Mouse (Mus musculus): Measurements from ENCODE around the gene C8g. TPM values are rescaled to one million over a fixed set of nuclear protein-coding genes. Genes with fewer than 3 reads are reported as not detected.

The C8g gene
- 5.6 and 6.8 TPM in 2 replicates for polyA plus RNA-seq (2014; fragmentation: Nextera tagmentation; extraction: Ambion mirVana)

DNA sequence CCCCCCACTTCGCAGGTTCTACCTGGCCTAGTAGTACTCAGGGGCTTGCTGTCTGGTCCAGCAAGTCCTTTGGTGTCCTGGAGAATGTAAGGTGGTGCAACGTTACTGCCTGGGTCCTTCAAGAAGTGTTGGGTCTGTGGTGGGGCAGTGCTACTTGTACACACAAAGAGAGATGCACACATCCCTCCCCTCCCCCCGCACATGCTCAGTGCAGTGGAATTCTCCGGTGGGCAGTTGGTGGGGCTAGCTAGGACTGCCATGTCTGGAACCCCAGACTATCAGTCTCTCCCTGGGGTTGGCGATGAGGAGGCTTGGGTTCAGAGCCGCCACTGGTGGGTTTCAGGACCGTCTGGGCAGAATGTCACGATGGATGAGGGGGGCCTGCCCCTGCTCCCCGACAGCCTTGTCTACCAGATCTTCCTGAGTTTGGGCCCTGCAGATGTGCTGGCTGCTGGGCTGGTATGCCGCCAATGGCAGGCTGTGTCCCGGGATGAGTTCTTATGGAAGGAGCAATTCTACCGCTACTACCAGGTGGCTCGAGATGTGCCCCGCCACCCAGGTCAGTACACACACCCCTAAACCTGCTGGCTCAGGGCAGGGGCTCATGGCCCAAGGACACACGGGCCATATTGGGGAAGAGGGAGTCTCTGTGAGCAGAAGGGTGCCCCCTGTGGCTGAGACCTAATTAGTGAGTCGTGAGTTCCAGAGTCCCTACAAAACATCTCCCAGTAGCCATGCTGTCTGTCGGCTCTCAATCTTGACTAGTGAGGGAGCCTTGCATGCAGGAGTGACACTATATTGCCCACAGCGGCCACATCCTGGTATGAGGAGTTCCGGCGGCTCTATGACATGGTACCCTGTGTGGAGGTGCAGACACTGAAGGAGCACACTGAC is at the start of gene C8g:
C8g (minus strand) TSS at position 127 of the 894 bp plus-strand sequence.
- H3K27me3 ChIP-seq (ENCODE audit: control insufficient read depth, insufficient read depth, low read length): no peaks in the 10 kb centered on the region
- peak within 1 kb of the TSS; percentile 95 for H3K9ac ChIP-seq (replicated peaks; ENCODE audit: low read depth, low read length)
- peaks cover 13% of the 10 kb centered on the region for H3K4me1 ChIP-seq (ENCODE audit: control insufficient read depth, insufficient read depth, low read length)
- peak within 1 kb of the TSS; percentile 85 for H3K27ac ChIP-seq (ENCODE audit: low read depth, low read length)
- H3K9me3 ChIP-seq (ENCODE audit: control insufficient read depth, low read length): no peaks in the 10 kb centered on the region
- H3K4me3 ChIP-seq (ENCODE audit: low read depth, low read length): peak within 1 kb of the TSS; percentile 86
- H3K36me3 ChIP-seq (ENCODE audit: control insufficient read depth, insufficient read depth, low read length): peaks cover 18% of the 10 kb centered on the region; the same call in 1 of the 2 replicates
- peak within 1 kb of the TSS; percentile 95 for H3K4me2 ChIP-seq (ENCODE audit: low read depth, low read length)
- no peak for ATAC-seq (ENCODE audit: low read depth)
- WGBS: 75% methylated on average over 20 of the region's 20 CpGs

GRCm38 (mm10) chr2:25551186-25551585 is 49.7 kb upstream of the C8g start:
- Histone ChIP-seq H3K9ac (replicated peaks; ENCODE audit: low read depth, low read length) (no peak overlapping the region), H3K27me3 (ENCODE audit: control insufficient read depth, insufficient read depth, low read length) (no peaks in the 10 kb centered on the region), H3K4me2 (ENCODE audit: low read depth, low read length) (no peak overlapping the region), H3K36me3 (ENCODE audit: control insufficient read depth, insufficient read depth, low read length) (no peaks in the 10 kb centered on the region), H3K27ac (ENCODE audit: low read depth, low read length) (no peak overlapping the region), H3K4me1 (ENCODE audit: control insufficient read depth, insufficient read depth, low read length) (0 out of 2 replicates have a peak, but pooled peaks cover 5% of the 10 kb centered on the region), H3K4me3 (ENCODE audit: low read depth, low read length) (no peak overlapping the region), H3K9me3 (ENCODE audit: control insufficient read depth, low read length) (no peaks in the 10 kb centered on the region)
- ATAC-seq (ENCODE audit: low read depth): no peak
- 41% methylated on average over 5 of the region's 5 CpGs for WGBS

- ATAC-seq (ENCODE audit: low read depth): no peak
- Histone ChIP-seq H3K9ac (replicated peaks; ENCODE audit: low read depth, low read length) (no peak overlapping the region), H3K27ac (ENCODE audit: low read depth, low read length) (no peak overlapping the region), H3K36me3 (ENCODE audit: control insufficient read depth, insufficient read depth, low read length) (no peaks in the 10 kb centered on the region), H3K4me1 (ENCODE audit: control insufficient read depth, insufficient read depth, low read length) (0 out of 2 replicates have a peak, but pooled peaks cover 8% of the 10 kb centered on the region), H3K4me2 (ENCODE audit: low read depth, low read length) (no peak overlapping the region), H3K4me3 (ENCODE audit: low read depth, low read length) (no peak overlapping the region), H3K27me3 (ENCODE audit: control insufficient read depth, insufficient read depth, low read length) (no peaks in the 10 kb centered on the region), H3K9me3 (ENCODE audit: control insufficient read depth, low read length) (no peaks in the 10 kb centered on the region)
- WGBS: 77% methylated on average over 9 of the region's 9 CpGs
Observed at GRCm38 (mm10) chr2:25549021-25549991, 47.8 kb upstream of the C8g start.

DNA sequence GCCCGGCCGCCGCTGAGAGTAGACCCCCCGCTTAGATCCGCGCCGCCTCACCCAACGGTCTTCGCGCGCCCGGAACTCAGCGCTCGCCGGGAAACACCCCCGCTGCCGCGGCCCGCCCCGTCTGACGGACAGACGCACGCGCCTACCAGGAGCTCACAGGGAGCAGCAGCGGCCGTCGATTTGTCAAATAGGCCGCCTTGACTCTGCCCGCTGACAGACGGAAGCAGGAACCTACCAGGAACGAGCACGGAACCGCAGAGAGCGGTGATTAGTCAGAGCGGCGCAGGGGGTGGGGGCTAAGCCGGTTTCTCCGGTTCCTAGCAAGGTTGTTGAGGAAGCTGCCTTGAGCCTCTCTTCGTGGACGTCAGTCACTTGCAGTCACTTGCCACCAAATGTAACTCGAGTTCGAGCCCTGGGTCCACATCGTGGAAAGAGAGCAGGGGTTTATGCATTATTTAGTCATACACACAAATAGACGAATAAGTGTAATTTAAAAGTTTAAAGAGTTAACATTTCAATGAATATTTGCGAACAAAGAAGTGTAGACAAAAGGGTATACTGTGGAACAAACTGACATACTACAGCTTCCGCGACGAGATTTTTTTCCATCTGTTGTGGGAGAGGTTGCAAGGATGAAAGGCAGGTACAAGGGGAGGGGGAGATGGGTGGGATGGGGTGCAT is 45.4 kb upstream of the C8g start, which contains the start of gene Traf2:
Traf2 (minus strand) TSS at position 130 of the 681 bp plus-strand sequence.
- Histone ChIP-seq H3K9ac (replicated peaks; ENCODE audit: low read depth, low read length) (peak within 1 kb of the TSS; percentile 52), H3K36me3 (ENCODE audit: control insufficient read depth, insufficient read depth, low read length) (no peaks in the 10 kb centered on the region), H3K4me3 (ENCODE audit: low read depth, low read length) (peak within 1 kb of the TSS; percentile 53), H3K4me1 (ENCODE audit: control insufficient read depth, insufficient read depth, low read length) (0 out of 2 replicates have a peak, but pooled peaks cover 8% of the 10 kb centered on the region), H3K9me3 (ENCODE audit: control insufficient read depth, low read length) (no peaks in the 10 kb centered on the region), H3K27me3 (ENCODE audit: control insufficient read depth, insufficient read depth, low read length) (no peaks in the 10 kb centered on the region), H3K27ac (ENCODE audit: low read depth, low read length) (no peak within 1 kb of the TSS), H3K4me2 (ENCODE audit: low read depth, low read length) (peak within 1 kb of the TSS; percentile 58)
- ATAC-seq (ENCODE audit: low read depth): peak; percentile 99
- 4% methylated on average over 48 of the region's 48 CpGs for WGBS

- Histone ChIP-seq H3K4me3 (ENCODE audit: low read depth, low read length) (peak overlapping the region; percentile 53), H3K4me1 (ENCODE audit: control insufficient read depth, insufficient read depth, low read length) (0 out of 2 replicates have a peak, but pooled peaks cover 8% of the 10 kb centered on the region), H3K27me3 (ENCODE audit: control insufficient read depth, insufficient read depth, low read length) (no peaks in the 10 kb centered on the region), H3K27ac (ENCODE audit: low read depth, low read length) (no peak overlapping the region), H3K4me2 (ENCODE audit: low read depth, low read length) (peak overlapping the region; percentile 58), H3K9ac (replicated peaks; ENCODE audit: low read depth, low read length) (peak overlapping the region; percentile 52), H3K9me3 (ENCODE audit: control insufficient read depth, low read length) (no peaks in the 10 kb centered on the region), H3K36me3 (ENCODE audit: control insufficient read depth, insufficient read depth, low read length) (no peaks in the 10 kb centered on the region)
- 10% methylated on average over 43 of the region's 43 CpGs for WGBS
- peak; percentile 68 for ATAC-seq (ENCODE audit: low read depth)
Observed at GRCm38 (mm10) chr2:25545996-25546810, 44.7 kb upstream of the C8g start.

DNA sequence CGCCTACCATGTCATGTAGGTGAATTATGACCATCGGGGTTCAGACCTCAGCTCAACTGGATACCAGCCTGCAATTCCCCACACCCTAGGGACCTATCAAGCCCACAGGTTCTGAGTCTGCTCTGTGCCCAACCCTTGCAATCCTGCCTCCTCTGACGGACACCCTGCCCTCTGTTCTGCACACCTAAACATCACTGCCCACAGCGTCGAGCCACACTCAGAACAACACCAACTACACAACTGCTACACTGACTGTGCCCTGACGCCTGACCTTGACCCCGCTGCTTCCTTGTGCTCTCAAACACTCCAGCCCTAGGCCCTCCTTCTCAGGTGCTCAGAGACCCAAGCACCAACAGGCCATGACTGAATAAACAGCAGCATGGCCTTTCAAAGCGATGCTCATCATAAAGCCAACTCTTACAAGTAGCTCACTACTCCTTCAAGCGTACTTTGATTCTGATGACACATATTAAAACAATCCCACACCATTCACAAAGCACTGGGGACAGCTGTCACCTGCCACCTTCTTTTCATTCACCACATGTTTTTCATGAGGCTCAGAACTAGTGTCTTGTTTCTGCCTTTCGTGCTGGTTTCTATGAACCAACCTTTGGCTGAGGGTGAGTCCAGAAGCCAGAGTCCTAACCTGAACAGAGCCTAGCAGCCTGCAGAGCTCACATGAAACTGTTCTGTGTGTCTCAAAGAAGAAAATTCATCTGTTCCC is 40.3 kb upstream of the C8g start:
- Histone ChIP-seq H3K9me3 (ENCODE audit: control insufficient read depth, low read length) (no peaks in the 10 kb centered on the region), H3K27me3 (ENCODE audit: control insufficient read depth, insufficient read depth, low read length) (no peaks in the 10 kb centered on the region), H3K4me3 (ENCODE audit: low read depth, low read length) (no peak overlapping the region), H3K4me2 (ENCODE audit: low read depth, low read length) (no peak overlapping the region), H3K9ac (replicated peaks; ENCODE audit: low read depth, low read length) (no peak overlapping the region), H3K27ac (ENCODE audit: low read depth, low read length) (no peak overlapping the region), H3K4me1 (ENCODE audit: control insufficient read depth, insufficient read depth, low read length) (0 out of 2 replicates have a peak, but pooled peaks cover 5% of the 10 kb centered on the region), H3K36me3 (ENCODE audit: control insufficient read depth, insufficient read depth, low read length) (no peaks in the 10 kb centered on the region)
- no peak for ATAC-seq (ENCODE audit: low read depth)
- 81% methylated on average over 10 of the region's 10 CpGs for WGBS

DNA sequence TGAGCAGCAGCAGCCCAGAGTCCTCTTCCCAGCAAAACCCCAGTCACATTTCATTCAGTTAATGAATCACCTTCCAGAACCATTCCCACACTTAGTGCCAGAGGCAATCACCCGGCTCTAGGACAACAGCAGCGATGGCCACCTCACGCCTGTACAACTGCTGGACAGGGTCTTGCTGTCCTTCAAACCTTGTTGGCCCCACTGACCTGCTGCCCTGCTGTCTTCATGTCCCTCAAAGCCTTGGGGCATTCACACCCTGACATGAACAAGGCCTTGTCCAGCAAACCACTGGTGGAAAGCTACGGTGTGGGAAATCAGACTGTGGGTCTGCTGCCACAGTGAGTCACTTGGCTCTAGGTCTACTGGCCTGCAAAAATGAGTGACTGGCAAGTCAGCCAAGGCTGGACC is 39.0 kb upstream of the C8g start:
- WGBS: 98% methylated on average over 4 of the region's 4 CpGs

More for the DNA sequence above, 39.0 kb upstream of the C8g start:
- Histone ChIP-seq H3K4me3 (ENCODE audit: low read depth, low read length) (no peak overlapping the region), H3K27me3 (ENCODE audit: control insufficient read depth, insufficient read depth, low read length) (no peaks in the 10 kb centered on the region), H3K9ac (replicated peaks; ENCODE audit: low read depth, low read length) (no peak overlapping the region), H3K9me3 (ENCODE audit: control insufficient read depth, low read length) (no peaks in the 10 kb centered on the region), H3K27ac (ENCODE audit: low read depth, low read length) (no peak overlapping the region), H3K4me1 (ENCODE audit: control insufficient read depth, insufficient read depth, low read length) (no peaks in the 10 kb centered on the region), H3K4me2 (ENCODE audit: low read depth, low read length) (no peak overlapping the region), H3K36me3 (ENCODE audit: control insufficient read depth, insufficient read depth, low read length) (0 out of 2 replicates have a peak, but pooled peaks cover 7% of the 10 kb centered on the region)
- ATAC-seq (ENCODE audit: low read depth): no peak

All from neural tube, embryonic 14.5 days (tissue).